Mouse (Mus musculus) hindbrain, postnatal 0 days (tissue): ENCODE results near the gene Upp2. TPM values are rescaled to one million over a fixed set of nuclear protein-coding genes. Genes with fewer than 3 reads are reported as not detected.

ENCODE experiments used
- ATAC-seq: fragments of 200-750 bp; cut with Nextera tagmentation; 2 replicates; pipeline ENCODE4 v1.8.0; 2017; ENCODE audit warnings: mild to moderate bottlenecking, moderate TSS enrichment, moderate library complexity
- DNase-seq: peaks from one replicate; pipeline ENCODE4 v3.0.0-alpha.2; 2015; ENCODE audit warnings: low spot score
- H3K27ac ChIP-seq: fragments of 300-500 bp; sonication (generic); 2 replicates; pipeline ENCODE4 v1.5.1; 2014; ENCODE audit warnings: mild to moderate bottlenecking
- H3K27me3 ChIP-seq: fragments of 300-500 bp; sonication (generic); 2 replicates; pipeline ENCODE4 v1.6.1; 2014; ENCODE audit warnings: low read length, mixed read lengths; ENCODE audit not compliant: insufficient read depth
- H3K36me3 ChIP-seq: fragments of 300-500 bp; sonication (generic); 2 replicates; pipeline ENCODE4 v1.6.1; 2014; ENCODE audit warnings: low read length, mixed read lengths; ENCODE audit not compliant: insufficient read depth
- H3K4me1 ChIP-seq: fragments of 300-500 bp; sonication (generic); 2 replicates; pipeline ENCODE4 v1.6.1; 2014; ENCODE audit warnings: antibody characterized with exemption, low read length, mixed read lengths; ENCODE audit not compliant: insufficient read depth
- H3K4me2 ChIP-seq: fragments of 300-500 bp; sonication (generic); 2 replicates; pipeline ENCODE4 v1.6.1; 2014; ENCODE audit warnings: low read depth, mild to moderate bottlenecking, low read length, moderate library complexity, mixed read lengths
- H3K4me3 ChIP-seq: fragments of 300-500 bp; sonication (generic); 2 replicates; pipeline ENCODE4 v1.5.1; 2014; ENCODE audit warnings: low read length
- H3K9ac ChIP-seq: fragments of 300-500 bp; sonication (generic); replicated peaks from 2 replicates; pipeline ENCODE4 v1.6.1; 2014; ENCODE audit warnings: mild to moderate bottlenecking, low read length, moderate library complexity, mixed read lengths
- H3K9me3 ChIP-seq: fragments of 300-500 bp; sonication (generic); 2 replicates; pipeline ENCODE4 v1.6.1; 2016; ENCODE audit warnings: low read length, mixed read lengths
- CTCF ChIP-seq: IDR thresholded peaks from 2 replicates; pipeline ENCODE4 v1.5.1; 2016; ENCODE audit warnings: antibody characterized with exemption, control low read depth, low read depth
- WGBS: fragments of 180-500 bp; shearing (Covaris S2); extraction: QIAGEN DNeasy Blood & Tissue Kit; methylation state at CpG from one replicate; pipeline ENCODE4 v1.1.7; 2014; 5-methylcytosine and 5-hydroxymethylcytosine counted together
- polyA plus RNA-seq: library from polyadenylated mRNA; unstranded; fragments of >200 nt; fragmentation: Nextera tagmentation; extraction: Ambion mirVana; gene quantifications from 2 replicates; pipeline ENCODE4 v1.2.1, GENCODE M21; 2015
- total RNA-seq: library from RNA; depleted of rRNA; stranded (reverse); fragments of >200 nt; gene quantifications from 2 replicates; pipeline ENCODE4 v1.2.3, GENCODE M21; 2014

The Upp2 gene
- total and polyA plus RNA-seq, 2 experiments from 2014 or later, result 6.8 to 11.8 TPM

- ATAC-seq (no peak), DNase-seq (no peak)
- Histone ChIP-seq H3K36me3 (no peaks in the 10 kb centered on the region), H3K4me2 (no peak overlapping the region), H3K27me3 (no peaks in the 10 kb centered on the region), H3K4me1 (no peaks in the 10 kb centered on the region), H3K27ac (no peak overlapping the region), H3K9ac (no peak overlapping the region), H3K9me3 (no peaks in the 10 kb centered on the region), H3K4me3 (no peak overlapping the region)
- no peak for TF ChIP-seq CTCF
- 82% methylated on average over 6 of the region's 6 CpGs for WGBS
Observed at GRCm38 (mm10) chr2:58655169-58655568, 88.1 kb downstream of the Upp2 start.

GRCm38 (mm10) chr2:58656959-58657358 lies 89.9 kb downstream of the Upp2 start:
- Histone ChIP-seq H3K27me3 (no peaks in the 10 kb centered on the region), H3K4me3 (no peak overlapping the region), H3K9me3 (no peaks in the 10 kb centered on the region), H3K9ac (no peak overlapping the region), H3K27ac (no peak overlapping the region), H3K36me3 (no peaks in the 10 kb centered on the region), H3K4me2 (no peak overlapping the region), H3K4me1 (no peaks in the 10 kb centered on the region)
- DNase-seq, result no peak
- ATAC-seq, result no peak
- no peak for TF ChIP-seq CTCF
- 93% methylated on average over 1 of the region's 1 CpGs for WGBS

- no peak overlapping the region for H3K4me2 ChIP-seq
- H3K9ac ChIP-seq, result no peak overlapping the region
- H3K4me1 ChIP-seq, result no peaks in the 10 kb centered on the region
- peak; percentile 3; the same call in 1 of the 2 replicates for TF ChIP-seq CTCF
- H3K9me3 ChIP-seq, result no peaks in the 10 kb centered on the region
- no peak overlapping the region for H3K27ac ChIP-seq
- WGBS, result 97% methylated on average over 10 of the region's 10 CpGs
- no peak overlapping the region for H3K4me3 ChIP-seq
- DNase-seq (no peak), ATAC-seq (no peak)
- no peaks in the 10 kb centered on the region for H3K27me3 ChIP-seq
- H3K36me3 ChIP-seq, result no peaks in the 10 kb centered on the region
Observed at GRCm38 (mm10) chr2:58657855-58658254, 90.8 kb downstream of the Upp2 start.

GRCm38 (mm10) chr2:58660591-58660990 lies 93.5 kb downstream of the Upp2 start:
- H3K4me2 ChIP-seq, result peak overlapping the region; percentile 19; the same call in 1 of the 2 replicates
- 55% methylated on average over 13 of the region's 13 CpGs for WGBS
- no peaks in the 10 kb centered on the region for H3K36me3 ChIP-seq
- DNase-seq, result peak; percentile 30
- H3K9me3 ChIP-seq, result no peaks in the 10 kb centered on the region
- no peaks in the 10 kb centered on the region for H3K27me3 ChIP-seq
- H3K27ac ChIP-seq, result no peak overlapping the region
- no peak for ATAC-seq
- no peak overlapping the region for H3K9ac ChIP-seq
- no peaks in the 10 kb centered on the region for H3K4me1 ChIP-seq
- H3K4me3 ChIP-seq, result no peak overlapping the region
- no peak for TF ChIP-seq CTCF

GRCm38 (mm10) chr2:58661116-58661515 lies 94.0 kb downstream of the Upp2 start:
- no peak overlapping the region for H3K27ac ChIP-seq
- DNase-seq (no peak), ATAC-seq (no peak)
- WGBS, result 70% methylated on average over 5 of the region's 5 CpGs
- H3K9me3 ChIP-seq, result no peaks in the 10 kb centered on the region
- H3K36me3 ChIP-seq, result no peaks in the 10 kb centered on the region
- H3K4me3 ChIP-seq, result no peak overlapping the region
- no peak for TF ChIP-seq CTCF
- no peaks in the 10 kb centered on the region for H3K27me3 ChIP-seq
- H3K9ac ChIP-seq, result no peak overlapping the region
- H3K4me2 ChIP-seq, result no peak overlapping the region
- H3K4me1 ChIP-seq, result no peaks in the 10 kb centered on the region

- Histone ChIP-seq H3K4me2 (no peak overlapping the region), H3K27ac (no peak overlapping the region), H3K27me3 (no peaks in the 10 kb centered on the region), H3K4me1 (no peaks in the 10 kb centered on the region), H3K4me3 (no peak overlapping the region), H3K36me3 (no peaks in the 10 kb centered on the region), H3K9me3 (no peaks in the 10 kb centered on the region), H3K9ac (no peak overlapping the region)
- 44% methylated on average over 9 of the region's 9 CpGs for WGBS
- no peak for ATAC-seq
- no peak for DNase-seq
- no peak for TF ChIP-seq CTCF
Observed at GRCm38 (mm10) chr2:58662661-58663060, 95.6 kb downstream of the Upp2 start.

- no peak overlapping the region for H3K4me2 ChIP-seq
- no peaks in the 10 kb centered on the region for H3K9me3 ChIP-seq
- ATAC-seq, result no peak
- H3K36me3 ChIP-seq, result no peaks in the 10 kb centered on the region
- no peak overlapping the region for H3K9ac ChIP-seq
- no peaks in the 10 kb centered on the region for H3K4me1 ChIP-seq
- TF ChIP-seq CTCF, result no peak
- H3K4me3 ChIP-seq, result no peak overlapping the region
- H3K27me3 ChIP-seq, result no peaks in the 10 kb centered on the region
- DNase-seq, result no peak
- WGBS, result 81% methylated on average over 7 of the region's 7 CpGs
- H3K27ac ChIP-seq, result no peak overlapping the region
Observed at GRCm38 (mm10) chr2:58663404-58664120, 96.5 kb downstream of the Upp2 start.
